Mouse (Mus musculus) lung, embryonic 15.5 days (tissue): ENCODE measurements around the gene Dennd4a. TPM values are rescaled to one million over a fixed set of nuclear protein-coding genes. Genes with fewer than 3 reads are reported as not detected.
"Not testable (repeated sequence)": the region's sequence is repeated elsewhere in the genome, so short reads cannot be mapped to it uniquely, and the experiment has no call there.

Source experiments
- ATAC-seq: fragments of 200-750 bp; cut with Nextera tagmentation; 2 replicates; pipeline ENCODE4 v1.8.0; 2017; ENCODE audit warnings: moderate number of reproducible peaks, borderline replicate concordance; ENCODE audit not compliant: low FRiP score, low TSS enrichment; ENCODE audit errors: extremely low read depth
- H3K27ac ChIP-seq: fragments of 300-500 bp; sonication (generic); 2 replicates; pipeline ENCODE4 v1.5.1; 2015; ENCODE audit warnings: moderate library complexity, mild to moderate bottlenecking, inconsistent platforms
- H3K27me3 ChIP-seq: fragments of 300-500 bp; sonication (generic); 2 replicates; pipeline ENCODE4 v1.6.1; 2015; ENCODE audit warnings: inconsistent platforms
- H3K36me3 ChIP-seq: fragments of 300-500 bp; sonication (generic); 2 replicates; pipeline ENCODE4 v1.6.1; 2015; ENCODE audit warnings: inconsistent platforms
- H3K4me1 ChIP-seq: fragments of 300-500 bp; sonication (generic); 2 replicates; pipeline ENCODE4 v1.6.1; 2015; ENCODE audit warnings: inconsistent platforms
- H3K4me2 ChIP-seq: fragments of 300-500 bp; sonication (generic); 2 replicates; pipeline ENCODE4 v1.6.1; 2015; ENCODE audit warnings: inconsistent platforms, mild to moderate bottlenecking, moderate library complexity
- H3K4me3 ChIP-seq: fragments of 300-500 bp; sonication (generic); 2 replicates; pipeline ENCODE4 v1.5.1; 2015; ENCODE audit warnings: mild to moderate bottlenecking, inconsistent platforms
- H3K9ac ChIP-seq: fragments of 300-500 bp; sonication (generic); 2 replicates; pipeline ENCODE4 v1.6.1; 2015; ENCODE audit warnings: inconsistent platforms
- H3K9me3 ChIP-seq: fragments of 300-500 bp; sonication (generic); 2 replicates; pipeline ENCODE4 v1.6.1; 2016; ENCODE audit warnings: inconsistent platforms
- WGBS: fragments of 180-500 bp; shearing (Covaris S2); methylation state at CpG from one replicate; pipeline ENCODE4 v1.1.7; 2015; 5-methylcytosine and 5-hydroxymethylcytosine counted together
- polyA plus RNA-seq: library from polyadenylated mRNA; unstranded; fragments of >200 nt; fragmentation: Nextera tagmentation; extraction: Ambion mirVana; gene quantifications from 2 replicates; pipeline ENCODE4 v1.2.1, GENCODE M21; 2015

The Dennd4a gene
- polyA plus RNA-seq, 1 experiment from 2014 or later: 8.4 TPM

- Histone ChIP-seq H3K4me3 (no peak overlapping the region), H3K4me2 (no peak overlapping the region), H3K27ac (no peak overlapping the region), H3K36me3 (no peaks in the 10 kb centered on the region), H3K9ac (no peak overlapping the region), H3K27me3 (no peaks in the 10 kb centered on the region), H3K4me1 (no peaks in the 10 kb centered on the region), H3K9me3 (no peaks in the 10 kb centered on the region)
- 61% methylated on average over 5 of the region's 5 CpGs for WGBS
- no peak for ATAC-seq
Observed at GRCm38 (mm10) chr9:64805875-64806274, 5.3 kb upstream of the Dennd4a start.

GRCm38 (mm10) chr9:64806335-64807060, 4.6 kb upstream of the Dennd4a start:
- ATAC-seq: no peak
- H3K4me2 ChIP-seq: no peak overlapping the region
- no peaks in the 10 kb centered on the region for H3K36me3 ChIP-seq
- H3K27me3 ChIP-seq: no peaks in the 10 kb centered on the region
- WGBS: 44% methylated on average over 6 of the region's 6 CpGs
- no peaks in the 10 kb centered on the region for H3K9me3 ChIP-seq
- no peak overlapping the region for H3K27ac ChIP-seq
- no peak overlapping the region for H3K9ac ChIP-seq
- no peak overlapping the region for H3K4me3 ChIP-seq
- H3K4me1 ChIP-seq: no peaks in the 10 kb centered on the region

- 56% methylated on average over 14 of the region's 14 CpGs for WGBS
- ATAC-seq: no peak
- Histone ChIP-seq H3K4me1 (peaks cover 3% of the 10 kb centered on the region), H3K9ac (no peak overlapping the region), H3K4me3 (no peak overlapping the region), H3K27ac (no peak overlapping the region), H3K27me3 (no peaks in the 10 kb centered on the region), H3K4me2 (no peak overlapping the region), H3K9me3 (no peaks in the 10 kb centered on the region), H3K36me3 (no peaks in the 10 kb centered on the region)
Observed at GRCm38 (mm10) chr9:64807061-64807808, 3.9 kb upstream of the Dennd4a start.

GRCm38 (mm10) chr9:64809851-64810250, 1.3 kb upstream of the Dennd4a start:
- no peak overlapping the region for H3K9ac ChIP-seq
- H3K4me2 ChIP-seq: no peak overlapping the region
- no peak overlapping the region for H3K4me3 ChIP-seq
- no peak overlapping the region for H3K27ac ChIP-seq
- no peak for ATAC-seq
- no peaks in the 10 kb centered on the region for H3K9me3 ChIP-seq
- peaks cover 11% of the 10 kb centered on the region for H3K4me1 ChIP-seq
- H3K27me3 ChIP-seq: no peaks in the 10 kb centered on the region
- H3K36me3 ChIP-seq: no peaks in the 10 kb centered on the region
- 75% methylated on average over 3 of the region's 3 CpGs for WGBS

- Histone ChIP-seq H3K4me3 (peak overlapping the region; percentile 97), H3K9me3 (no peaks in the 10 kb centered on the region), H3K9ac (peak overlapping the region; percentile 70), H3K4me1 (peaks cover 11% of the 10 kb centered on the region), H3K36me3 (no peaks in the 10 kb centered on the region), H3K27me3 (no peaks in the 10 kb centered on the region), H3K27ac (peak overlapping the region; percentile 88), H3K4me2 (peak overlapping the region; percentile 87)
- WGBS: under 1% methylated on average over 59 of the region's 59 CpGs
- peak; percentile 82 for ATAC-seq
Observed at GRCm38 (mm10) chr9:64811538-64812474, 666 bp downstream of the Dennd4a start.

GRCm38 (mm10) chr9:64812475-64812860, 1.3 kb downstream of the Dennd4a start:
- no peaks in the 10 kb centered on the region for H3K36me3 ChIP-seq
- H3K27me3 ChIP-seq: no peaks in the 10 kb centered on the region
- H3K4me2 ChIP-seq: peak overlapping the region; percentile 87
- H3K4me1 ChIP-seq: peaks cover 11% of the 10 kb centered on the region
- no peak for ATAC-seq
- peak overlapping the region; percentile 97 for H3K4me3 ChIP-seq
- peak overlapping the region; percentile 70; the same call in 1 of the 2 replicates for H3K9ac ChIP-seq
- H3K27ac ChIP-seq: no peak overlapping the region
- 16% methylated on average over 1 of the region's 1 CpGs for WGBS
- H3K9me3 ChIP-seq: no peaks in the 10 kb centered on the region

GRCm38 (mm10) chr9:64814273-64814672, 3.1 kb downstream of the Dennd4a start:
- WGBS: 79% methylated on average over 6 of the region's 6 CpGs
- ATAC-seq: no peak

GRCm38 (mm10) chr9:64819686-64820085, 8.5 kb downstream of the Dennd4a start:
- not testable (repeated sequence) for H3K27ac ChIP-seq, ATAC-seq, H3K4me2 ChIP-seq, H3K4me3 ChIP-seq, H3K4me1 ChIP-seq, H3K9me3 ChIP-seq, H3K9ac ChIP-seq, H3K36me3 ChIP-seq, H3K27me3 ChIP-seq
- 93% methylated on average over 4 of the region's 4 CpGs for WGBS

More at GRCm38 (mm10) chr9:64814273-64814672, 3.1 kb downstream of the Dennd4a start:
- Histone ChIP-seq H3K27ac (no peak overlapping the region), H3K36me3 (no peaks in the 10 kb centered on the region), H3K27me3 (no peaks in the 10 kb centered on the region), H3K9ac (no peak overlapping the region), H3K4me3 (no peak overlapping the region), H3K4me2 (no peak overlapping the region), H3K9me3 (no peaks in the 10 kb centered on the region), H3K4me1 (peaks cover 11% of the 10 kb centered on the region)

GRCm38 (mm10) chr9:64820086-64820795, 9.1 kb downstream of the Dennd4a start:
- no peak for ATAC-seq
- no peaks in the 10 kb centered on the region for H3K9me3 ChIP-seq
- no peak overlapping the region for H3K4me2 ChIP-seq
- no peak overlapping the region for H3K4me3 ChIP-seq
- H3K9ac ChIP-seq: no peak overlapping the region
- no peaks in the 10 kb centered on the region for H3K4me1 ChIP-seq
- 63% methylated on average over 3 of the region's 3 CpGs for WGBS
- H3K36me3 ChIP-seq: no peaks in the 10 kb centered on the region
- H3K27me3 ChIP-seq: no peaks in the 10 kb centered on the region
- H3K27ac ChIP-seq: no peak overlapping the region

- H3K9me3 ChIP-seq: no peaks in the 10 kb centered on the region
- no peak overlapping the region for H3K4me3 ChIP-seq
- H3K27me3 ChIP-seq: no peaks in the 10 kb centered on the region
- H3K4me2 ChIP-seq: no peak overlapping the region
- no peak for ATAC-seq
- H3K36me3 ChIP-seq: no peaks in the 10 kb centered on the region
- H3K4me1 ChIP-seq: no peaks in the 10 kb centered on the region
- WGBS: 91% methylated on average over 7 of the region's 7 CpGs
- H3K27ac ChIP-seq: no peak overlapping the region
- no peak overlapping the region for H3K9ac ChIP-seq
Observed at GRCm38 (mm10) chr9:64822235-64822634, 11.1 kb downstream of the Dennd4a start.

GRCm38 (mm10) chr9:64824389-64825008, 13.4 kb downstream of the Dennd4a start:
- H3K9ac ChIP-seq: no peak overlapping the region
- H3K27me3 ChIP-seq: no peaks in the 10 kb centered on the region
- H3K4me3 ChIP-seq: no peak overlapping the region
- no peak overlapping the region for H3K4me2 ChIP-seq
- H3K36me3 ChIP-seq: no peaks in the 10 kb centered on the region
- H3K9me3 ChIP-seq: no peaks in the 10 kb centered on the region
- 66% methylated on average over 5 of the region's 5 CpGs for WGBS
- no peak for ATAC-seq
- no peak overlapping the region for H3K27ac ChIP-seq
- no peaks in the 10 kb centered on the region for H3K4me1 ChIP-seq
